Mouse (Mus musculus) heart, embryonic 16.5 days (tissue): ENCODE results near the gene Tbc1d21. TPM values are rescaled to one million over a fixed set of nuclear protein-coding genes. Genes with fewer than 3 reads are reported as not detected.
A peak's percentile ranks its signal among the peaks of the same experiment; 100 is the strongest.

ENCODE experiments used
- ATAC-seq: fragments of 200-750 bp; cut with Nextera tagmentation; replicated peaks from 2 replicates; pipeline ENCODE4 v1.8.0; 2017; ENCODE audit warnings: moderate number of reproducible peaks; ENCODE audit not compliant: insufficient read depth, low FRiP score; ENCODE audit errors: extremely low read depth
- H3K27ac ChIP-seq: fragments of 300-500 bp; sonication (generic); 2 replicates; pipeline ENCODE4 v1.5.1; 2014; ENCODE audit warnings: mild to moderate bottlenecking, low read length, control low read depth, moderate library complexity
- H3K27me3 ChIP-seq: fragments of 300-500 bp; sonication (generic); 2 replicates; pipeline ENCODE4 v1.6.1; 2014; ENCODE audit warnings: low read length, mixed read lengths; ENCODE audit not compliant: control insufficient read depth, insufficient read depth
- H3K36me3 ChIP-seq: fragments of 300-500 bp; sonication (generic); 2 replicates; pipeline ENCODE4 v1.6.1; 2014; ENCODE audit not compliant: control insufficient read depth, insufficient read depth
- H3K4me1 ChIP-seq: fragments of 300-500 bp; sonication (generic); 2 replicates; pipeline ENCODE4 v1.6.1; 2014; ENCODE audit warnings: low read length, mixed read lengths; ENCODE audit not compliant: control insufficient read depth, insufficient read depth
- H3K4me2 ChIP-seq: fragments of 300-500 bp; sonication (generic); 2 replicates; pipeline ENCODE4 v1.6.1; 2014; ENCODE audit warnings: low read depth, mild to moderate bottlenecking, control low read depth, low read length
- H3K4me3 ChIP-seq: fragments of 300-500 bp; sonication (generic); 2 replicates; pipeline ENCODE4 v1.5.1; 2014; ENCODE audit warnings: mild to moderate bottlenecking, control low read depth, low read length
- H3K9ac ChIP-seq: fragments of 300-500 bp; sonication (generic); 2 replicates; pipeline ENCODE4 v1.6.1; 2014; ENCODE audit warnings: low read length, control low read depth
- H3K9me3 ChIP-seq: fragments of 300-500 bp; sonication (generic); replicated peaks from 2 replicates; pipeline ENCODE4 v1.6.1; 2016; ENCODE audit warnings: low read length; ENCODE audit not compliant: control insufficient read depth
- WGBS: fragments of 180-500 bp; shearing (Covaris S2); extraction: QIAGEN DNeasy Blood & Tissue Kit; methylation state at CpG from one replicate; pipeline ENCODE4 v1.1.7; 2014; 5-methylcytosine and 5-hydroxymethylcytosine counted together
- polyA plus RNA-seq: library from polyadenylated mRNA; unstranded; fragments of >200 nt; fragmentation: Nextera tagmentation; extraction: Ambion mirVana; gene quantifications from 2 replicates; pipeline ENCODE4 v1.2.1, GENCODE M21; 2015

The Tbc1d21 gene
- polyA plus RNA-seq, result not detected in 2 replicates

DNA sequence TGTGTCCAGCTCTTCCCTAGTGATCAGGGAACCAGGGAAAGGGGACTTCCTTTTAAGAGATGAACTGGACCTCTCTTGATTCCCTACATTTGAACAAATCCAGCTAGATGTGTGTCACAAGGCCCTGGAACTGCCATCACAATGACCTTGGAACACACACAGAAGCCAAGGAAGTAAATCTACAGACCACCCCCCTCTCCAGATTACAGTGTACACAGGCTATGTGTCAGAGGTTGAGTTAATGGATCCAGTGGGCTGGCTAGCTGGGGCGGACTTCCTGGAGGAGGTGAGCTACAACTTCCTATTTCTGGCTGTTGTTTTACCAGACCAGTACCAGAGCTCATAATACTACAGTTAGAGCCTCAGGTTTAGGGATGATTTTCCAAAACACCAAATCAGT lies at the start of gene Tbc1d21:
TSS of gene Tbc1d21 (minus strand) at position 101 of the 400 bp plus-strand sequence.
- Histone ChIP-seq H3K27ac (no peak within 1 kb of the TSS), H3K4me1 (no peaks in the 10 kb centered on the region), H3K4me2 (no peak within 1 kb of the TSS), H3K36me3 (no peaks in the 10 kb centered on the region), H3K4me3 (no peak within 1 kb of the TSS), H3K27me3 (no peaks in the 10 kb centered on the region), H3K9me3 (no peaks in the 10 kb centered on the region), H3K9ac (no peak within 1 kb of the TSS)
- WGBS, result 88% methylated on average over 1 of the region's 1 CpGs
- ATAC-seq, result no peak

- H3K4me3 ChIP-seq, result no peak overlapping the region
- H3K4me1 ChIP-seq, result 0 out of 2 replicates have a peak, but pooled peaks cover 5% of the 10 kb centered on the region
- no peak overlapping the region for H3K27ac ChIP-seq
- WGBS, result 46% methylated on average over 9 of the region's 9 CpGs
- H3K9ac ChIP-seq, result no peak overlapping the region
- H3K27me3 ChIP-seq, result no peaks in the 10 kb centered on the region
- H3K9me3 ChIP-seq, result no peaks in the 10 kb centered on the region
- H3K36me3 ChIP-seq, result no peaks in the 10 kb centered on the region
- peak; percentile 56; the same call in 1 of the 2 replicates for ATAC-seq
- H3K4me2 ChIP-seq, result no peak overlapping the region
Observed at GRCm38 (mm10) chr9:58411556-58411955, 41.3 kb upstream of the Tbc1d21 start.

DNA sequence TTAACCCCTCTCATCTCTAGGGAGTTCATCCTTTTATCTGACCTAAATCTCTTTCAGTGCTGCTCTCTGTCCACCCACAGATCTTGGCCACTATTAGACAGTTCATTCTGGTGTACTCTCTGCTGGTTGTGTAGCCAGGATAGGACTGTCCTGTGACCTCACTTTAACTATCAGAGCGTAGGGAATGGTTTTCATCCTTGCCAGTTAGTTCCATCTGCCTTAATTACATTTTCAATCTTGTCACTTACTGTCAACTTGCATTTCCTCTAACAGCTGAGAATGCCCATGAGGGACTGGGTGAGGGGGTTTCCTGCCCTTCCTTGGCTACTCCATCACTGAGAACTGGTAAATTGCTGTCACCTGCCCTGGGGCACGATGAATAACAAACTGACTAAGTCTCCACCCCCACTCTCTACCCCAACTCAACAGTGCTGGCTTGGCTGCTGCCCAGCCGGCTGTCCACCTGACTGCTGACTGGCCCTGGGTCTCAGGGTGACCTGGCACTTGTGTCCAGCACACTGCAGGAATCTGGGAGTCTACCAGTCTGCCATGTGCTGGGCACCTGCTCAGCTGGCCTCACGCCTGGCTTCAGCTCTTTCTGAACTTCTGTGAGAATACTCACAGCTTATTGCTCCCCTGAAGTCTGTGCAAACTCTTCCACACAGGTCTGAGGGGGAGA lies 39.9 kb upstream of the Tbc1d21 start:
- 43% methylated on average over 4 of the region's 4 CpGs for WGBS
- no peaks in the 10 kb centered on the region for H3K36me3 ChIP-seq
- no peak overlapping the region for H3K4me3 ChIP-seq
- no peaks in the 10 kb centered on the region for H3K27me3 ChIP-seq
- no peaks in the 10 kb centered on the region for H3K9me3 ChIP-seq
- 0 out of 2 replicates have a peak, but pooled peaks cover 5% of the 10 kb centered on the region for H3K4me1 ChIP-seq
- ATAC-seq, result peak; percentile 79; the same call in 1 of the 2 replicates
- no peak overlapping the region for H3K27ac ChIP-seq
- H3K9ac ChIP-seq, result no peak overlapping the region
- H3K4me2 ChIP-seq, result no peak overlapping the region

DNA sequence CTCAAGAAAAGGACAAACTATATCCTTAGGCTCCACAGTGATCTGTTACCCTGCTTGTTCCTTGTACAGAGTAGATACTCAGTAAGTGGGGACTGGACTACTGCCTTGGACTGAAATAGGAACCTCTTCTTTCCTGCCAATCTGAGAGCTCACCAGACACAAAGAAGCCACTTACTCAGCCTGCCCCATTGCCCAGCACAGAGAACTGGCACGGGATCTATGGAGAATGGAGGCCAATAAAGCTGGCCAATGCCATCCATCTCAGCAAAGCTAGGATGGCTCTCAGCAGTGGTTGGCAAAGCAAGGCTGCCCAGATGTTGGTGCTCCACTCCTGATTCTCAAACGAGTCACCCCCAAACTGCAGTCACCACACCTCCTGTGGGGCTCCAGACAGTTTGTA lies 39.0 kb upstream of the Tbc1d21 start:
- WGBS, result 67% methylated on average over 2 of the region's 2 CpGs
- Histone ChIP-seq H3K9ac (no peak overlapping the region), H3K4me2 (no peak overlapping the region), H3K4me1 (0 out of 2 replicates have a peak, but pooled peaks cover 6% of the 10 kb centered on the region), H3K27me3 (no peaks in the 10 kb centered on the region), H3K27ac (no peak overlapping the region), H3K9me3 (no peaks in the 10 kb centered on the region), H3K4me3 (no peak overlapping the region), H3K36me3 (no peaks in the 10 kb centered on the region)
- ATAC-seq, result no peak

DNA sequence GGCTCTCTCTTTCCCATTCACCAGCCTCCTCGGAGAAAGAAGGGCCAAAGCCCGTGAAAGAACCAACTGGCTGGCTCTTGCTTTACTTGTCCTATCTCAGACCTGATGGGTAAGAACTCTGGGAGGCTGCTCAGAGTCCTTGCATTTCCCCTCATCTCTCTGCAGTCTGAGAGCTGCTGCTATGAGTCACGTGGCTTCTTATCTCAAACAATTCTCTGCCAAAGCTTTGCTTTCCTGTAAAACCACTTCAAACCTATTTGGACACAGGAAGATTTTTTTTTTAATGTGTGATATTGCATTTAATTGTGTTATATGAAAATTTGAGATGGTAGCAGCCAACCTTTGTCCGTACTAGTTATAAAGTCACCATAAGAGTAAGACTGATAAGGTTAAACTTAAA lies 34.2 kb upstream of the Tbc1d21 start:
- Histone ChIP-seq H3K36me3 (no peaks in the 10 kb centered on the region), H3K27me3 (no peaks in the 10 kb centered on the region; the same call in 1 of the 2 replicates), H3K9ac (no peak overlapping the region), H3K4me3 (no peak overlapping the region), H3K4me1 (0 out of 2 replicates have a peak, but pooled peaks cover 2% of the 10 kb centered on the region), H3K27ac (no peak overlapping the region), H3K4me2 (no peak overlapping the region), H3K9me3 (no peaks in the 10 kb centered on the region)
- no peak for ATAC-seq
- 29% methylated on average over 4 of the region's 4 CpGs for WGBS

DNA sequence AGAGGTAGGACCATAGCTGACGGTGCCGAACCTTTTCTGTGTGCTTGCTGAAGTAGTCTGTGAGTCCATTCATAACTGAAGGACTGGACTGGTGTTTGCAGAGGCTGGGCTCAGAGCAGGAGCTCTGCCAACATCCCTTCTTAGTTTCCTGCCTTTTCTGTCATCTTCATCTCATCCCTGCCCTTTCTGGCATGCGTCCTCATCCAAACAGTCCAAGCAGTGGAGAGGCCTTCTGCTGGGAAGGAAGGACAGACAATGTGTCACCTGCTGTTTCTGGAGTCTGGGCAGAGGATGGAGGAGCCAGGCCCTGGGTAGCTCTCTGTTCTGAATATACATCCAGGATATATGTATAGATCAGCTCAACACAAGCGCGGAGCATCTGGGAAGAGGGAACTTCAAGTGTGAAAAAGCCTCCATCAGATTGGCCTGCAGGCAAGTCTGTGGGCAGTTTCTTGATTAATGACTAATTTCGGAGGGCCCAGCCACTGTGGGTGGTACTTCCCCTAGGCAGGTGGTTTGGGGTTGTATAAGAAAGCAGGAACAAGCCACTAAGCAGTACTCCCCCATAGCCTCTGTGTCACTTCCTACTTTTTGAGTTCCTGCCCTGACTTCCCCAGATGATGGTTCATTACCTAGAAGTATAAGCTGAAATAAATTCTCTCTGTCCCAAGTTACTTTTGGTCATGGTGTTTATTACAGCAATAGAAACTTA lies 31.3 kb upstream of the Tbc1d21 start:
- ATAC-seq, result no peak
- 81% methylated on average over 6 of the region's 6 CpGs for WGBS
- no peak overlapping the region for H3K4me3 ChIP-seq
- no peaks in the 10 kb centered on the region for H3K9me3 ChIP-seq
- H3K27me3 ChIP-seq, result peaks cover 2% of the 10 kb centered on the region; the same call in 1 of the 2 replicates
- H3K9ac ChIP-seq, result no peak overlapping the region
- H3K4me1 ChIP-seq, result 0 out of 2 replicates have a peak, but pooled peaks cover 2% of the 10 kb centered on the region
- no peaks in the 10 kb centered on the region for H3K36me3 ChIP-seq
- no peak overlapping the region for H3K4me2 ChIP-seq
- no peak overlapping the region for H3K27ac ChIP-seq

DNA sequence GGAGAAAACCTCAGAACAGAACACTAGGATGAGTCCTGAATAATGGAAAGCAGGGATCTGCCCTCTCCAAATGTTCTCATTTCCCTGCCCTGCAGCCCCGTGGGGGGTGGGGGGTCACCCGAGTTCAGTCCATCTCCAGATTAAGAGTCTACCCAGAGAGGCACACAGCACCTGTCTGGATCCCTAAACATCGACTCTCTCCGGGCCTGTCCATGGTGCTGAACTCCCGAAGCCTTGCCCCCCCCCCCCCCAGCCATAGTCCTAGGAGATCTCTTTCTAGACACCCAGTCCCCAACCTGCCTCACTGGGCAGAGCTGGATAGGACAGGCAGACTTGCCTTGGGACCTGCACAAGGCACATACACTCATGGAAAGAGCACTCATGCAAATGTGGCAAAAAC lies 29.4 kb upstream of the Tbc1d21 start:
- 20% methylated on average over 5 of the region's 5 CpGs for WGBS
- no peaks in the 10 kb centered on the region for H3K9me3 ChIP-seq
- no peaks in the 10 kb centered on the region for H3K36me3 ChIP-seq
- no peak for ATAC-seq
- H3K4me2 ChIP-seq, result no peak overlapping the region
- no peak overlapping the region for H3K9ac ChIP-seq
- H3K4me3 ChIP-seq, result no peak overlapping the region
- 0 out of 2 replicates have a peak, but pooled peaks cover 5% of the 10 kb centered on the region for H3K4me1 ChIP-seq
- H3K27me3 ChIP-seq, result peaks cover 2% of the 10 kb centered on the region; the same call in 1 of the 2 replicates
- no peak overlapping the region for H3K27ac ChIP-seq

GRCm38 (mm10) chr9:58394605-58395004 lies 24.4 kb upstream of the Tbc1d21 start:
- H3K4me1 ChIP-seq, result peaks cover 4% of the 10 kb centered on the region; the same call in 1 of the 2 replicates
- H3K27me3 ChIP-seq, result peaks cover 2% of the 10 kb centered on the region; the same call in 1 of the 2 replicates
- H3K36me3 ChIP-seq, result no peaks in the 10 kb centered on the region
- H3K27ac ChIP-seq, result no peak overlapping the region
- WGBS, result 84% methylated on average over 8 of the region's 8 CpGs
- no peak overlapping the region for H3K4me2 ChIP-seq
- no peak overlapping the region for H3K4me3 ChIP-seq
- no peak overlapping the region for H3K9ac ChIP-seq
- H3K9me3 ChIP-seq, result no peaks in the 10 kb centered on the region
- no peak for ATAC-seq

DNA sequence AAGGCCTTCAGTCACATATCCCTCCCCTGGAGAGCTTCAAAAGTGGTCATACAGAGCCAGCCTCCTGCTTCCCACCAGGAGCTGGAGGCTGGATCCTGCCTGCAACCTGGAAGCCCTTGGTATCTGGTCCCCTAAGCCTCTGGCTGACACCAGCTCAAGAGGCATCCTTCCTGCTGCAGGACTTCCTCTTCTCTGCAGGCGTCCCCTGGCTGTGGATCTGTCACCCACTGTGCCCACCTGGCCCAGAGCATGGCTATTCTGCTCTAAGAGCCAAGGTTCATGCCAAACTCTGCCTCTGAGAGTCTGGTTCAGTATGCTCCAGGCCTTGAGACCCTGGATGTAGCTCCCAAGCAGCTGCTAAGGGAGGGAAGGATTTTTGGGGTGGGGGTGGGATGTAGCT lies 23.6 kb upstream of the Tbc1d21 start:
- 33% methylated on average over 1 of the region's 1 CpGs for WGBS
- H3K27ac ChIP-seq, result no peak overlapping the region
- H3K27me3 ChIP-seq, result 0 out of 2 replicates have a peak, but pooled peaks cover under 1% of the 10 kb centered on the region
- no peak overlapping the region for H3K9ac ChIP-seq
- H3K4me3 ChIP-seq, result no peak overlapping the region
- H3K9me3 ChIP-seq, result no peaks in the 10 kb centered on the region
- H3K4me2 ChIP-seq, result no peak overlapping the region
- no peaks in the 10 kb centered on the region for H3K36me3 ChIP-seq
- H3K4me1 ChIP-seq, result peaks cover 4% of the 10 kb centered on the region; the same call in 1 of the 2 replicates
- no peak for ATAC-seq
